Mouse (Mus musculus) hindbrain, embryonic 11.5 days (tissue): ENCODE measurements around the gene Snrpb2. TPM values are rescaled to one million over a fixed set of nuclear protein-coding genes. Genes with fewer than 3 reads are reported as not detected.

ENCODE experiments used
- ATAC-seq: fragments of 200-750 bp; cut with Nextera tagmentation; 2 replicates; pipeline ENCODE4 v1.8.0; 2017; ENCODE audit warnings: mild to moderate bottlenecking, moderate TSS enrichment, moderate library complexity; ENCODE audit not compliant: low FRiP score
- DNase-seq: peaks from one replicate; pipeline ENCODE4 v3.0.0-alpha.2; 2015; ENCODE audit warnings: low spot score
- H3K27ac ChIP-seq: fragments of 300-500 bp; sonication (generic); 2 replicates; pipeline ENCODE4 v1.5.1; 2014; ENCODE audit warnings: mild to moderate bottlenecking, low read depth, low read length
- H3K27me3 ChIP-seq: fragments of 300-500 bp; sonication (generic); 2 replicates; pipeline ENCODE4 v1.6.1; 2014; ENCODE audit warnings: mild to moderate bottlenecking, low read length, moderate library complexity, mixed read lengths; ENCODE audit not compliant: control insufficient read depth, insufficient read depth
- H3K36me3 ChIP-seq: fragments of 300-500 bp; sonication (generic); 2 replicates; pipeline ENCODE4 v1.6.1; 2014; ENCODE audit warnings: mild to moderate bottlenecking, low read length, moderate library complexity, mixed read lengths; ENCODE audit not compliant: control insufficient read depth, insufficient read depth
- H3K4me1 ChIP-seq: fragments of 300-500 bp; sonication (generic); replicated peaks from 2 replicates; pipeline ENCODE4 v1.6.1; 2014; ENCODE audit warnings: low read length, mixed read lengths; ENCODE audit not compliant: control insufficient read depth, insufficient read depth
- H3K4me2 ChIP-seq: fragments of 300-500 bp; sonication (generic); replicated peaks from 2 replicates; pipeline ENCODE4 v1.6.1; 2014; ENCODE audit warnings: mild to moderate bottlenecking, low read depth, low read length
- H3K4me3 ChIP-seq: fragments of 300-500 bp; sonication (generic); 2 replicates; pipeline ENCODE4 v1.5.1; 2014; ENCODE audit warnings: low read depth, low read length
- H3K9ac ChIP-seq: fragments of 300-500 bp; sonication (generic); 2 replicates; pipeline ENCODE4 v1.6.1; 2014; ENCODE audit warnings: low read depth, low read length
- H3K9me3 ChIP-seq: fragments of 300-500 bp; sonication (generic); 2 replicates; pipeline ENCODE4 v1.6.1; 2016; ENCODE audit warnings: low read length; ENCODE audit not compliant: control insufficient read depth
- WGBS: fragments of 180-500 bp; shearing (Covaris S2); extraction: QIAGEN DNeasy Blood & Tissue Kit; methylation state at CpG from one replicate; pipeline ENCODE4 v1.1.7; 2014; 5-methylcytosine and 5-hydroxymethylcytosine counted together
- polyA plus RNA-seq: library from polyadenylated mRNA; unstranded; fragments of >200 nt; fragmentation: Nextera tagmentation; extraction: Ambion mirVana; gene quantifications from 2 replicates; pipeline ENCODE4 v1.2.1, GENCODE M21; 2014

Snrpb2 gene
- polyA plus RNA-seq, 1 experiment from 2014 or later: 121 TPM

GRCm38 (mm10) chr2:143032378-143033255 lies 30.2 kb upstream of the Snrpb2 start:
- ATAC-seq: peak; percentile 47; the same call in 1 of the 2 replicates
- H3K27ac ChIP-seq: no peak overlapping the region
- 64% methylated on average over 10 of the region's 10 CpGs for WGBS

GRCm38 (mm10) chr2:143034350-143035085 lies 28.3 kb upstream of the Snrpb2 start:
- no peak for ATAC-seq

More at GRCm38 (mm10) chr2:143032378-143033255, 30.2 kb upstream of the Snrpb2 start:
- no peaks in the 10 kb centered on the region for H3K36me3 ChIP-seq
- H3K9me3 ChIP-seq: no peaks in the 10 kb centered on the region
- no peaks in the 10 kb centered on the region for H3K4me1 ChIP-seq
- no peak for DNase-seq
- H3K9ac ChIP-seq: no peak overlapping the region
- H3K4me3 ChIP-seq: no peak overlapping the region
- no peak overlapping the region for H3K4me2 ChIP-seq
- no peaks in the 10 kb centered on the region for H3K27me3 ChIP-seq

GRCm38 (mm10) chr2:143035086-143035593 lies 27.7 kb upstream of the Snrpb2 start:
- 85% methylated on average over 10 of the region's 10 CpGs for WGBS
- no peaks in the 10 kb centered on the region for H3K36me3 ChIP-seq
- no peak for DNase-seq
- ATAC-seq: no peak
- H3K27me3 ChIP-seq: no peaks in the 10 kb centered on the region
- H3K4me2 ChIP-seq: no peak overlapping the region
- no peak overlapping the region for H3K27ac ChIP-seq
- no peaks in the 10 kb centered on the region for H3K4me1 ChIP-seq
- H3K9me3 ChIP-seq: no peaks in the 10 kb centered on the region
- H3K9ac ChIP-seq: no peak overlapping the region
- H3K4me3 ChIP-seq: no peak overlapping the region

More at GRCm38 (mm10) chr2:143034350-143035085, 28.3 kb upstream of the Snrpb2 start:
- Histone ChIP-seq H3K36me3 (no peaks in the 10 kb centered on the region), H3K27ac (no peak overlapping the region), H3K4me1 (no peaks in the 10 kb centered on the region), H3K9ac (no peak overlapping the region), H3K4me2 (no peak overlapping the region), H3K4me3 (no peak overlapping the region), H3K27me3 (no peaks in the 10 kb centered on the region), H3K9me3 (no peaks in the 10 kb centered on the region)
- 86% methylated on average over 7 of the region's 7 CpGs for WGBS
- DNase-seq: no peak

- ATAC-seq: no peak
- Histone ChIP-seq H3K27me3 (no peaks in the 10 kb centered on the region), H3K9me3 (no peaks in the 10 kb centered on the region), H3K4me2 (no peak overlapping the region), H3K4me3 (no peak overlapping the region), H3K4me1 (no peaks in the 10 kb centered on the region), H3K9ac (no peak overlapping the region), H3K36me3 (no peaks in the 10 kb centered on the region), H3K27ac (no peak overlapping the region)
- WGBS: 94% methylated on average over 1 of the region's 1 CpGs
- DNase-seq: no peak
Observed at GRCm38 (mm10) chr2:143041596-143041995, 21.2 kb upstream of the Snrpb2 start.

GRCm38 (mm10) chr2:143055251-143055650 lies 7.6 kb upstream of the Snrpb2 start:
- H3K27me3 ChIP-seq: no peaks in the 10 kb centered on the region
- ATAC-seq: no peak
- H3K36me3 ChIP-seq: no peaks in the 10 kb centered on the region
- DNase-seq: no peak
- H3K27ac ChIP-seq: no peak overlapping the region
- H3K9me3 ChIP-seq: no peaks in the 10 kb centered on the region
- H3K4me1 ChIP-seq: no peaks in the 10 kb centered on the region
- H3K4me3 ChIP-seq: no peak overlapping the region
- H3K4me2 ChIP-seq: no peak overlapping the region
- H3K9ac ChIP-seq: no peak overlapping the region

- H3K9ac ChIP-seq: no peak overlapping the region
- H3K27ac ChIP-seq: no peak overlapping the region
- WGBS: 80% methylated on average over 5 of the region's 5 CpGs
- no peaks in the 10 kb centered on the region for H3K4me1 ChIP-seq
- no peak for ATAC-seq
- H3K27me3 ChIP-seq: no peaks in the 10 kb centered on the region
- no peak overlapping the region for H3K4me3 ChIP-seq
- no peak for DNase-seq
- H3K36me3 ChIP-seq: no peaks in the 10 kb centered on the region
- no peak overlapping the region for H3K4me2 ChIP-seq
- no peaks in the 10 kb centered on the region for H3K9me3 ChIP-seq
Observed at GRCm38 (mm10) chr2:143056736-143057135, 6.1 kb upstream of the Snrpb2 start.

- no peaks in the 10 kb centered on the region for H3K27me3 ChIP-seq
- H3K4me3 ChIP-seq: peak overlapping the region; percentile 83
- ATAC-seq: no peak; the same call in 1 of the 2 replicates
- peak overlapping the region; percentile 38 for H3K4me2 ChIP-seq
- WGBS: 46% methylated on average over 6 of the region's 6 CpGs
- H3K36me3 ChIP-seq: no peaks in the 10 kb centered on the region
- no peak overlapping the region for H3K9ac ChIP-seq
- no peak overlapping the region for H3K27ac ChIP-seq
- DNase-seq: no peak
- no peaks in the 10 kb centered on the region for H3K4me1 ChIP-seq
- no peaks in the 10 kb centered on the region for H3K9me3 ChIP-seq
Observed at GRCm38 (mm10) chr2:143062432-143062811, 417 bp upstream of the Snrpb2 start.

GRCm38 (mm10) chr2:143065914-143066313 lies 3.1 kb downstream of the Snrpb2 start:
- 97% methylated on average over 3 of the region's 3 CpGs for WGBS
- no peaks in the 10 kb centered on the region for H3K27me3 ChIP-seq
- no peak overlapping the region for H3K9ac ChIP-seq
- no peak overlapping the region for H3K4me3 ChIP-seq
- no peaks in the 10 kb centered on the region for H3K9me3 ChIP-seq
- no peak overlapping the region for H3K4me2 ChIP-seq
- ATAC-seq (no peak), DNase-seq (no peak)
- no peaks in the 10 kb centered on the region for H3K4me1 ChIP-seq
- no peak overlapping the region for H3K27ac ChIP-seq
- H3K36me3 ChIP-seq: 0 out of 2 replicates have a peak, but pooled peaks cover 2% of the 10 kb centered on the region
